Mouse (Mus musculus) layer of hippocampus, postnatal 14 days (tissue): Measurements from ENCODE around the gene Mbtps2. TPM values are rescaled to one million over a fixed set of nuclear protein-coding genes. Genes with fewer than 3 reads are reported as not detected.
A peak's percentile ranks its signal among the peaks of the same experiment; 100 is the strongest.

ENCODE experiments used
- DNase-seq, 2 experiments: peaks; one replicate each; pipeline ENCODE4 v3.0.0; 2021 to 2022; ENCODE audit warnings: low spot score in 2 of 2, mixed read lengths in 1 of 2
- total RNA-seq, 2 experiments: library from RNA; stranded (reverse); gene quantifications; 2 replicates each; pipeline ENCODE4 v1.2.3; 2021

Mbtps2 gene
- total RNA-seq, 2 experiments from 2014 or later: 33.8 to 34.8 TPM

GRCm38 (mm10) chrX:157506400-157506799 lies 92.1 kb downstream of the Mbtps2 start:
- no peak for DNase-seq

GRCm38 (mm10) chrX:157504506-157504905 lies 94.0 kb downstream of the Mbtps2 start:
- no peak for DNase-seq

GRCm38 (mm10) chrX:157501871-157502270 lies 96.6 kb downstream of the Mbtps2 start:
- no peak for DNase-seq

- DNase-seq: no peak
These were observed 98.5 kb downstream of the Mbtps2 start for GRCm38 (mm10) chrX:157500004-157500403.

GRCm38 (mm10) chrX:157493159-157493558 lies 105.4 kb downstream of the Mbtps2 start:
- DNase-seq: no peak

GRCm38 (mm10) chrX:157491944-157492726 lies 106.4 kb downstream of the Mbtps2 start, which contains the start of gene Sms:
TSS of gene Sms (minus strand) at chrX:157492287.
- DNase-seq: peak in 1 of 2 experiments; percentile 32

GRCm38 (mm10) chrX:157491145-157491935 lies 107.2 kb downstream of the Mbtps2 start:
- DNase-seq: peak in 1 of 2 experiments; percentile 31

- DNase-seq: peak in 1 of 2 experiments; percentile 8
These were observed 107.8 kb downstream of the Mbtps2 start for GRCm38 (mm10) chrX:157490769-157491144.

- DNase-seq: no peak
These were observed 108.4 kb downstream of the Mbtps2 start for GRCm38 (mm10) chrX:157489871-157490721.

- no peak for DNase-seq
These were observed 109.7 kb downstream of the Mbtps2 start for GRCm38 (mm10) chrX:157488831-157489230.

- peak in 1 of 2 experiments; percentile 4 for DNase-seq
These were observed 111.8 kb downstream of the Mbtps2 start for GRCm38 (mm10) chrX:157486765-157487164.

Other genes with a start within 250 kb of the Mbtps2 start
- gene Phex, start 183.4 kb downstream of the Mbtps2 start, total RNA-seq: under 1 TPM; 0.39 to 0.55 TPM
- 100 to 1,000 TPM in 1 of 2 experiments, 10 to 100 TPM in 1; 78.5 to 110 TPM for gene Sms, start 106.4 kb downstream of the Mbtps2 start, total RNA-seq
- gene Yy2, start 29.7 kb downstream of the Mbtps2 start, total RNA-seq: not detected
- gene Smpx, start 100.2 kb upstream of the Mbtps2 start, total RNA-seq: under 1 TPM in 1 of 2 experiments, not detected in 1; 0.74 TPM
- gene Klhl34, start 219.7 kb upstream of the Mbtps2 start, total RNA-seq: under 1 TPM; 0.16 to 0.26 TPM